Mouse (Mus musculus) frontal cortex, postnatal 14 days (tissue): ENCODE results near the gene Rasal3.

Experiments
- DNase-seq, 2 experiments: peaks; one replicate each; pipeline ENCODE4 v3.0.0; 2022; ENCODE audit warnings: low spot score in 2 of 2

Rasal3 gene

GRCm38 (mm10) chr17:32356281-32356680 lies 47.1 kb downstream of the Rasal3 start:
- DNase-seq: no peak

GRCm38 (mm10) chr17:32355031-32355430 lies 48.4 kb downstream of the Rasal3 start:
- DNase-seq: no peak

- no peak for DNase-seq
These were observed 49.2 kb downstream of the Rasal3 start for GRCm38 (mm10) chr17:32354211-32354610.

- DNase-seq: peak in 1 of 2 experiments; percentile 60
These were observed 49.7 kb downstream of the Rasal3 start for GRCm38 (mm10) chr17:32353696-32354095.

GRCm38 (mm10) chr17:32351726-32352125 lies 51.7 kb downstream of the Rasal3 start:
- no peak for DNase-seq

- no peak for DNase-seq
These were observed 52.1 kb downstream of the Rasal3 start for GRCm38 (mm10) chr17:32351269-32351668.

- DNase-seq: peak; percentile 96
These were observed 52.9 kb downstream of the Rasal3 start, which contains the start of gene Akap8l for GRCm38 (mm10) chr17:32350382-32350983. Gene Akap8l (minus strand): TSS chr17:32350607.

GRCm38 (mm10) chr17:32349851-32350381 lies 53.5 kb downstream of the Rasal3 start:
- DNase-seq: peak in 1 of 2 experiments; percentile 45

GRCm38 (mm10) chr17:32349037-32349732 lies 54.2 kb downstream of the Rasal3 start:
- no peak for DNase-seq

- no peak for DNase-seq
These were observed 55.0 kb downstream of the Rasal3 start for GRCm38 (mm10) chr17:32348406-32348805.

GRCm38 (mm10) chr17:32341102-32341501 lies 62.3 kb downstream of the Rasal3 start:
- no peak for DNase-seq
